Mouse (Mus musculus) hindbrain, embryonic 12.5 days (tissue): Measurements from ENCODE around the gene Luzp1. TPM values are rescaled to one million over a fixed set of nuclear protein-coding genes. Genes with fewer than 3 reads are reported as not detected.

ENCODE experiments used
- ATAC-seq: fragments of 200-750 bp; cut with Nextera tagmentation; 2 replicates; pipeline ENCODE4 v1.8.0; 2017; ENCODE audit warnings: moderate TSS enrichment; ENCODE audit not compliant: low FRiP score
- H3K27ac ChIP-seq: fragments of 300-500 bp; sonication (generic); 2 replicates; pipeline ENCODE4 v1.5.1; 2016; ENCODE audit warnings: mild to moderate bottlenecking
- H3K27me3 ChIP-seq: fragments of 300-500 bp; sonication (generic); 2 replicates; pipeline ENCODE4 v1.6.1; 2016; ENCODE audit warnings: mild to moderate bottlenecking
- H3K36me3 ChIP-seq: fragments of 300-500 bp; sonication (generic); 2 replicates; pipeline ENCODE4 v1.6.1; 2016; ENCODE audit warnings: mild to moderate bottlenecking
- H3K4me1 ChIP-seq: fragments of 300-500 bp; sonication (generic); 2 replicates; pipeline ENCODE4 v1.6.1; 2016
- H3K4me2 ChIP-seq: fragments of 300-500 bp; sonication (generic); replicated peaks from 2 replicates; pipeline ENCODE4 v1.6.1; 2016; ENCODE audit warnings: mild to moderate bottlenecking
- H3K4me3 ChIP-seq: fragments of 300-500 bp; sonication (generic); 2 replicates; pipeline ENCODE4 v1.5.1; 2016; ENCODE audit warnings: mild to moderate bottlenecking
- H3K9ac ChIP-seq: fragments of 300-500 bp; sonication (generic); 2 replicates; pipeline ENCODE4 v1.6.1; 2016; ENCODE audit warnings: mild to moderate bottlenecking, moderate library complexity
- H3K9me3 ChIP-seq: fragments of 300-500 bp; sonication (generic); replicated peaks from 2 replicates; pipeline ENCODE4 v1.6.1; 2016; ENCODE audit warnings: mild to moderate bottlenecking
- WGBS: fragments of 180-500 bp; shearing (Covaris S2); methylation state at CpG from one replicate; pipeline ENCODE4 v1.1.7; 2016; 5-methylcytosine and 5-hydroxymethylcytosine counted together
- polyA plus RNA-seq: library from polyadenylated mRNA; unstranded; fragments of >200 nt; fragmentation: Nextera tagmentation; extraction: Ambion mirVana; gene quantifications from 2 replicates; pipeline ENCODE4 v1.2.1, GENCODE M21; 2016

Luzp1 gene
- polyA plus RNA-seq, 1 experiment from 2014 or later = 83.1 TPM

DNA sequence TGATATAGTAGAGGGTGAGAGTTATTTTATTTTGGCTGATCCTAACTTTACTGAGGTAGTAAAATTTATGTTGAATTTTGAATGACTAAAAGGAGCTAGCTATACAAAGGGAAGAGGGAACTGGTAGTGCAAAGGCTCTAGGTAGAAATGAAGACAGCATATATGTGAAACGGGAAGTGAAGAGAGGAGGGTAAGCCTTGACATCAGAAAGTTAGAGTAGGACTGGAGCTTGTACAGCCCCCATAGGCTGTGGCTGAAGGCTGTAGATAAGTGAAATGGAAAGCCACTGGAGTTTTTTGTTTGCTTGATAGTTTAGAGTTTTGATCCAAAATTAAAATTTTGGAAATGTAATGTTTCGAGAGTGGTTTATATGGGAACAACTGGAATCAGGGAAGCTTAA lies 49.0 kb downstream of the Luzp1 start:
- Histone ChIP-seq H3K27ac (no peak overlapping the region), H3K9me3 (no peaks in the 10 kb centered on the region), H3K4me1 (peaks cover 5% of the 10 kb centered on the region; the same call in 1 of the 2 replicates), H3K4me3 (no peak overlapping the region), H3K9ac (no peak overlapping the region), H3K4me2 (no peak overlapping the region), H3K27me3 (no peaks in the 10 kb centered on the region), H3K36me3 (peaks cover 6% of the 10 kb centered on the region; the same call in 1 of the 2 replicates)
- no peak for ATAC-seq
- WGBS = 96% methylated on average over 2 of the region's 2 CpGs

- Histone ChIP-seq H3K9me3 (no peaks in the 10 kb centered on the region), H3K27ac (no peak overlapping the region), H3K4me3 (no peak overlapping the region), H3K9ac (no peak overlapping the region), H3K36me3 (peaks cover 10% of the 10 kb centered on the region; the same call in 1 of the 2 replicates), H3K4me1 (peaks cover 3% of the 10 kb centered on the region; the same call in 1 of the 2 replicates), H3K4me2 (no peak overlapping the region), H3K27me3 (no peaks in the 10 kb centered on the region)
- ATAC-seq = no peak
Measured at GRCm38 (mm10) chr4:136519866-136520265, 50.3 kb downstream of the Luzp1 start.

DNA sequence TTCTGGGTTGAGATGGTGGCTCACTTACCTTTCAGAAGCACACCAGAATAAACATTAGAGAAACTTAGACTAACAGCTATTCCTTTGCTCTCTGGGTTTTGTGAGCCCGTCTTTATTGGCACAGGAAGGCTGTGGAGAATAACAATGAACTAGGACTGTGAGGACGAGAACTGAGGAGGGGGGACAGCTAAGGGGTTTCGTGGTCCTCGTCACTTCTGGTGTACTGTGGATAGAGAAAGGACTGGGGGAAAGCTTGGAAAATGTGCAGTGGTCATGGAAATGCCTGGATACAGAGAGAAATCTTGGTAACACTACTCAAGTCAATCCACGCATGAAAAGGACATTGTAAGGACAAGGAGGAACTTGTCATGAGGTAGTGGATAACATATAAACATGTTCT lies 52.3 kb downstream of the Luzp1 start:
- no peak for ATAC-seq
- Histone ChIP-seq H3K4me1 (no peaks in the 10 kb centered on the region), H3K9ac (no peak overlapping the region), H3K27ac (no peak overlapping the region), H3K4me2 (no peak overlapping the region), H3K27me3 (no peaks in the 10 kb centered on the region), H3K9me3 (no peaks in the 10 kb centered on the region), H3K4me3 (no peak overlapping the region), H3K36me3 (peaks cover 10% of the 10 kb centered on the region; the same call in 1 of the 2 replicates)
- WGBS = 70% methylated on average over 5 of the region's 5 CpGs

- H3K4me3 ChIP-seq = no peak overlapping the region
- 86% methylated on average over 2 of the region's 2 CpGs for WGBS
- H3K27ac ChIP-seq = no peak overlapping the region
- H3K4me1 ChIP-seq = no peaks in the 10 kb centered on the region
- no peaks in the 10 kb centered on the region for H3K9me3 ChIP-seq
- no peak for ATAC-seq
- no peak overlapping the region for H3K4me2 ChIP-seq
- H3K36me3 ChIP-seq = peaks cover 10% of the 10 kb centered on the region; the same call in 1 of the 2 replicates
- H3K27me3 ChIP-seq = no peaks in the 10 kb centered on the region
- no peak overlapping the region for H3K9ac ChIP-seq
Measured at GRCm38 (mm10) chr4:136524309-136524708, 54.7 kb downstream of the Luzp1 start.

DNA sequence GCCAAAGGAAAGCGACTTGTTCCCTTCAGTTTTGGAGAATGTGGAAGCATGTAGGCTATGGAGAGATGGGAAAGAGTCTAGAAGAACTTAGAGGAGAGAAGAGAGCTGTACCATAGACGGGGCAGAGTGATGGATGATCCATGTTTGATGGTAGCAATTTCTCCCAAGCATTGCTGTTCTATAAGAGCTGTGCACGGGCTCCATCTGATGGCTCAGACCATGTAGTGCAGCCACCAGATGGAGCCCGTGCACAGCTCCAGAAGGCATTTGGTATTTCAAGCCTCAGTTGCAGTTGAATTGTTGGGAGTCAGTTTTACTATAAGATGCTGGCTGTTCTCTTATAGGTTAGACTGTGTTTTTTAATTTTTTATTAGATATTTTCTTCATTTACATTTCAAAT lies 56.9 kb downstream of the Luzp1 start:
- H3K27ac ChIP-seq = no peak overlapping the region
- 24% methylated on average over 4 of the region's 4 CpGs for WGBS
- H3K4me1 ChIP-seq = no peaks in the 10 kb centered on the region
- no peak overlapping the region for H3K9ac ChIP-seq
- H3K4me3 ChIP-seq = no peak overlapping the region
- peaks cover 10% of the 10 kb centered on the region; the same call in 1 of the 2 replicates for H3K36me3 ChIP-seq
- H3K4me2 ChIP-seq = no peak overlapping the region
- ATAC-seq = 0 out of 2 replicates have a peak, but pooled peaks have one; percentile 54
- H3K9me3 ChIP-seq = no peaks in the 10 kb centered on the region
- H3K27me3 ChIP-seq = no peaks in the 10 kb centered on the region

- Histone ChIP-seq H3K36me3 (peaks cover 72% of the 10 kb centered on the region), H3K4me3 (no peak overlapping the region), H3K4me2 (no peak overlapping the region), H3K4me1 (peaks cover 12% of the 10 kb centered on the region; the same call in 1 of the 2 replicates), H3K9ac (no peak overlapping the region), H3K27ac (no peak overlapping the region), H3K9me3 (no peaks in the 10 kb centered on the region), H3K27me3 (no peaks in the 10 kb centered on the region)
- ATAC-seq = no peak
- WGBS = 94% methylated on average over 3 of the region's 3 CpGs
Measured at GRCm38 (mm10) chr4:136545151-136545550, 75.6 kb downstream of the Luzp1 start.

DNA sequence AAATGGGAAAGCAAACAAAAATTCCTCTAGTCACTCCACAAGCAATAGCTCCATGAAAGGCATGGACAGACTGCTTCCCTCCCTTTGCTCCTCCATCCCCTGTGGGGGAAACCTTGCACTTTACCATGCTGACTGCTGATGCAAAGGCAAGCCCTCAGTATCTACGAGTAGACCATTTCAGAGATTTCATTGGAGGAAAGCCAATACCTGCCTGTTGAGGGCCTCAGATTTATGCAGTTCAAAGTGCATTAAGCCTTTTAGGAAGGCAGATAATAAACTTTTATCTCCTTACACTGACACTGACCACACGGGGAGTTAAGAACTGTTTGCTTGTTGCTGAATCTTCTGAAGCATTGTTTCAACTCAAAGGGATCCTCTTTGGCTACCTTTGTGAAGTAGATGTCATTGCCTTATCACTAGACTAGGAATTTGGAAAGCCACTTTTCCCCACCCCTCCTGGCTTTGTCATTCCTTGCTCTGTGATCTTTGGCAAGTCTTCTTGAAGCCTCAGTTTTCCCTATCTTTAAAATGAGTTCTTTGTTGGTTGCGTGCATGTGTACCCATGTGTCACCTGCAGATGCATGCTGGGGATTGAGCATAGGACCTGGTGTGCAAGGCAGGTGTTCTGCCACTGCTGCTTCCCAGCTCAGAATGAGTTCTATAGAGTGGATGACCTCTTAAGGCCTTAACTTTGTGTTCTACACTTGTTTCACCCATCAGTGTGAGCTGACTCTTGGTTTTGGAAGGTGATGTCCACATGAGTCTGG lies 76.9 kb downstream of the Luzp1 start:
- no peaks in the 10 kb centered on the region for H3K9me3 ChIP-seq
- no peak overlapping the region for H3K27ac ChIP-seq
- 84% methylated on average over 3 of the region's 3 CpGs for WGBS
- no peaks in the 10 kb centered on the region for H3K27me3 ChIP-seq
- no peak overlapping the region for H3K4me3 ChIP-seq
- H3K36me3 ChIP-seq = peaks cover 83% of the 10 kb centered on the region
- no peak for ATAC-seq
- H3K4me1 ChIP-seq = peaks cover 12% of the 10 kb centered on the region; the same call in 1 of the 2 replicates
- no peak overlapping the region for H3K4me2 ChIP-seq
- H3K9ac ChIP-seq = no peak overlapping the region

DNA sequence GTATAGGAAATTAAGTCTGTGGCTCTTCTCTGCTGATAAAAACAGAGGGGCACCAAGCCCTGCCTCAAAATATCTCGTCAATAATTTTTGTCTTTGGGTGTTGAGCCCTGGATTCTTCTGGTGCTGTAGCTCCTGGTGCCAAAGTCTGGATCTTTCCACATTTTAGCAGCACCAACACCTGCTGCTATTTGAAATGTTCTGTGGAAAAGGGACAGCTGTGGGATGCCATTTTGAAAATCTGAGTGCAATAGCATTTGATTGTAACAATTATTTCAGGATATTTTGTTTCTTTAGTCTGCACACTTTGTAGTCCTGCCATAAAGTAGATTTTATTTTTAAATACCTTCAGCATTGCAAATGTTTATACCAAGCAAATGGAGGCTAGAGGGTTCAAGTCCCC lies 78.2 kb downstream of the Luzp1 start:
- no peak overlapping the region for H3K27ac ChIP-seq
- H3K4me3 ChIP-seq = no peak overlapping the region
- no peaks in the 10 kb centered on the region for H3K27me3 ChIP-seq
- no peaks in the 10 kb centered on the region for H3K9me3 ChIP-seq
- H3K4me1 ChIP-seq = peaks cover 12% of the 10 kb centered on the region; the same call in 1 of the 2 replicates
- peaks cover 80% of the 10 kb centered on the region for H3K36me3 ChIP-seq
- ATAC-seq = no peak
- 90% methylated on average over 1 of the region's 1 CpGs for WGBS
- H3K9ac ChIP-seq = no peak overlapping the region
- H3K4me2 ChIP-seq = no peak overlapping the region

DNA sequence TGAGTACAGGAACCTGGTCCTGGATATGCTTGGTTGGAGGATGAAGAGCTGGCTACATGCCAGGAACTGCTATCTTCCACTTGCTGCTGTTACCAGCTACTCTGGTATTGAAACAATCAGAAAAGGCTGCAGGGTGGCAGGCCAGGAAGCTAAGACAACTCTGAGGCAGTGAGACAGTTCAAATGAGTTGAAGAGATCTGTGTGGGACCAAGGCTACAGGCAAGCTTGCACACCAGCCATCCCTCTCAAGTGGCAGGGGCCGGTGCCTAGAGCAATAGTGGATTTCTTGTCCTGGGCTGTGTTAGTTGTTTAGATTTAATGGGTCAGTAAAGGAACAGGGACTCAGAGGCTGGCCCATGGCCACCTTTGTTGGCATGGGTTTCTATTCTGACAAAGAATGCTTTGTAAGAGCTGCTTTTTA lies 78.8 kb downstream of the Luzp1 start:
- no peak overlapping the region for H3K4me2 ChIP-seq
- no peak for ATAC-seq
- no peak overlapping the region for H3K4me3 ChIP-seq
- peaks cover 7% of the 10 kb centered on the region; the same call in 1 of the 2 replicates for H3K4me1 ChIP-seq
- H3K9ac ChIP-seq = no peak overlapping the region
- peaks cover 80% of the 10 kb centered on the region for H3K36me3 ChIP-seq
- 77% methylated on average over 1 of the region's 1 CpGs for WGBS
- no peak overlapping the region for H3K27ac ChIP-seq
- H3K9me3 ChIP-seq = no peaks in the 10 kb centered on the region
- H3K27me3 ChIP-seq = no peaks in the 10 kb centered on the region

- H3K4me3 ChIP-seq = no peak overlapping the region
- no peak overlapping the region for H3K27ac ChIP-seq
- H3K4me2 ChIP-seq = no peak overlapping the region
- no peaks in the 10 kb centered on the region for H3K9me3 ChIP-seq
- ATAC-seq = no peak
- H3K27me3 ChIP-seq = no peaks in the 10 kb centered on the region
- H3K4me1 ChIP-seq = peaks cover 7% of the 10 kb centered on the region; the same call in 1 of the 2 replicates
- 71% methylated on average over 1 of the region's 1 CpGs for WGBS
- no peak overlapping the region for H3K9ac ChIP-seq
- H3K36me3 ChIP-seq = peaks cover 85% of the 10 kb centered on the region
Measured at GRCm38 (mm10) chr4:136553108-136553507, 83.5 kb downstream of the Luzp1 start.

GRCm38 (mm10) chr4:136557638-136558037 lies 88.1 kb downstream of the Luzp1 start:
- Histone ChIP-seq H3K27me3 (no peaks in the 10 kb centered on the region), H3K9me3 (no peaks in the 10 kb centered on the region), H3K36me3 (peaks cover 81% of the 10 kb centered on the region), H3K9ac (no peak overlapping the region), H3K27ac (no peak overlapping the region), H3K4me1 (no peaks in the 10 kb centered on the region), H3K4me3 (no peak overlapping the region), H3K4me2 (no peak overlapping the region)
- no peak for ATAC-seq
- 96% methylated on average over 2 of the region's 2 CpGs for WGBS

DNA sequence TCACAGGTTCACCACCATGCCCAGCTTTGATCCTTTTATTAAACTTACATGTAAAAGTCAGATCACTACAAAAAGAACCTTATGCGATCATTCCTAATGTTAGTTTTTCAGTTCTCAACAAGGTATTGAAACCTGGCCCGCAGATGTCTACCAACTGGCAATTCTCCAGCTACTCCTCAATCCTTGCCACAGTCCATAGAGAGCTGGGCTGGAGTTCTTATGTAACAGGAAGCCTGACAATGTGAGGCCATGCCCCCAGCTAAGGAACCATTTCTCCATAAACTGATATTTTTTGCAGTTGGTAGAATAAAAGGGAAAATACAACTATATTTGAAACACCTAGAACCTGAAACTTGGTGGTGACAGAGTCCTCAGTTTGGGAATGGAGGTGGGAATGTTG lies 90.1 kb downstream of the Luzp1 start:
- 97% methylated on average over 2 of the region's 2 CpGs for WGBS

More for the DNA sequence above, 90.1 kb downstream of the Luzp1 start:
- peaks cover 80% of the 10 kb centered on the region for H3K36me3 ChIP-seq
- no peak overlapping the region for H3K9ac ChIP-seq
- no peaks in the 10 kb centered on the region for H3K9me3 ChIP-seq
- no peak overlapping the region for H3K4me3 ChIP-seq
- no peaks in the 10 kb centered on the region for H3K4me1 ChIP-seq
- no peak for ATAC-seq
- no peak overlapping the region for H3K4me2 ChIP-seq
- H3K27ac ChIP-seq = no peak overlapping the region
- H3K27me3 ChIP-seq = no peaks in the 10 kb centered on the region
